Mouse (Mus musculus) spleen, postnatal 4 days (tissue): ENCODE data around the gene Ttll1.

ENCODE experiments used
- DNase-seq, 2 experiments: peaks; one replicate each; pipeline ENCODE4 v3.0.0; 2022; ENCODE audit warnings: low spot score in 2 of 2

The Ttll1 gene

DNA sequence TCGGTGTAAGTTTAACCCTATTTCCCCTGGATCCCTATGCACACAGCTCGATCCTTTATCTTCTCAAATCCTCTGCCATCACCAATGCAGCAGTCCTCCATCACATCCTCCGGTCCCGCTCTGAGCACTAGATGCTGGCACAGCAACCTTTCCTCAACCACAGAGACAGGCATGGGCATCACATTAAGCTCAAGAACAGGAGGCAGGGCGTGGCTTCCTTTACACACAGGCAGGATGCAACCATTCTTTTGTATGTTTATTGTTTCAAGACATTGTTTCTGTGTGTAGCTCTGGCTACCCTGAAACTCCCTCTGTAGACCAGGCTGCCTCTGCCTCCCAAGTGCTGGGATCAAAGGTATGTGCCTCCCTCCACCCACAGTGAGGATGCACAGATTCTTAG is 55.1 kb downstream of the Ttll1 start:
- no peak for DNase-seq

DNA sequence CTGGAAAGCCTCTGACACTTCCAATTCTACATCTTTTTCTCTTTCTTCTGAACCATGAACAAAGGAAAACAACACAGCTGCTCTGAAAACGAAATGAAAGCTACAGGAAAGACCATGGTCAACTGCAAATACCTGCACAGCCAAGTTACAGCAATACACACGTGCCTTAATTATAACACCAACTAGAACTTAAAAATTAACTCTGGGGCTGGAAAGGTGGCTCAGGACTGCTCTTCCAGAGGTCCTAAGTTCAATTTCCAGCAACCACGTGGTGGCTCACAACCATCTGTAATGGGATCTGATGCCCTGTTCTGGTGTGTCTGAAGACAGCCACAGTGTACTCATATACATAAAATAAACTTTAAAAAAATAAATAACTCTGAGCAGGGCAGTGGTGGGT is 55.7 kb downstream of the Ttll1 start:
- no peak for DNase-seq

DNA sequence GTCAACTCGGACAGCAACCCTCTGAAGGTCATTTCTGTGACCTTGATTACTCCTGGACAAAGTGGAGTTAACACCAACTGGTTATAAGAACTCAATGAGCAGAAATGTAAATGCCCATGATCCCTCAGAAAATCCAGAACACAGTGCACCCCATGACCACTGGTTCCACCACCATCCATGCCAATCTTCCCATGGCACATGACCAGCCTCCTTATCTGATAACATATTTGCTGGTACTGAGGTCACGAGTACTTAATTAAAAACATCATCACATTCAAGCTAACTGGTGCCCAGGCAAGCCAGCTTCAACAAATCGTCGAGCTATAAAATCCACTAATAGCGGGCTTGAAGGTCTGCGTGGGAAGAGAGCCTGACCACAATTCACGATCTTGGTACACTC is 56.3 kb downstream of the Ttll1 start:
- no peak for DNase-seq

DNA sequence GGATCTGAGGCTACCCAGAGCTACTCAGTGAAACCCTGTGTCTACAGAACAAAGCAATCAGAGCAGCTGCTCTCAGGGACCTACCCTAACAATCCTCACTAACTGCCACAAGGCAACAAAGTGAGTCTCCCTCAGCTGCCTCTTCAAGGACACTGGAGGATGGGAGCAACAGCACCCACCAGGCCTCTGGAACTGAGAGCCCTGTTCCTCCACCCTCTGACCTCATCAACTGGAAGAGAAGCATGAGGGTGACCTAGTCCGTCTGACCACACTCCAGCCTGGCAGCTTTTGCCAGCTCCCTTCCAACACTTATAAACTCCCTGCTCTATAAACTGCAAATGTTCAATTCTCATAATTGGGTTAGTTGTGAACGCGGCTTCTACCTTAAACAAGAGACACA is 56.8 kb downstream of the Ttll1 start:
- DNase-seq = no peak

DNA sequence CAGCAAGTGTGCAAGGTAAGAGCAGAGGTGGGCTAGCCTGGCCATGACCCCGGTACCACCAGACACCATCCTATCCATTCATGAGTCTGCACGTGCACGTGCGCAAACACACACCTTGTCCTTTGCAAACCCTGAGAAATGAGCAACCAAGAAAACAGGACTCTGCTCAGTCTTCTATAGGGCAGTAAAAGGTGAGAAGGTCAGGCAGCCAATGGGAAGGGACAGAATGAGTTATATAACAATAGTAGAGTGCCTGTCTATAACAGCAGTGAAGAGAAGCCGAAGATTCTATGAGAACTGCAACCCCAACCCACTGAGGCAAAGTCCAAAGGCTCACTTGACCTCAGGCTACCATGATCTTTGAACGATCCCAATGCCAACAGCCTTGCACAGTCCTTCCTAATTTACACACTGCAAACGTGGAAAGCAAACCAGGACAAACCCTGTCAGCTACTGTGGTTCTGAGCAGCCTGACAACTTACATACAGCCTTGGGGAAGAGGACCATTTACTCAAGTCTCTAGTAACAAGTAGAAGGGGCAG is 58.4 kb downstream of the Ttll1 start:
- no peak for DNase-seq

DNA sequence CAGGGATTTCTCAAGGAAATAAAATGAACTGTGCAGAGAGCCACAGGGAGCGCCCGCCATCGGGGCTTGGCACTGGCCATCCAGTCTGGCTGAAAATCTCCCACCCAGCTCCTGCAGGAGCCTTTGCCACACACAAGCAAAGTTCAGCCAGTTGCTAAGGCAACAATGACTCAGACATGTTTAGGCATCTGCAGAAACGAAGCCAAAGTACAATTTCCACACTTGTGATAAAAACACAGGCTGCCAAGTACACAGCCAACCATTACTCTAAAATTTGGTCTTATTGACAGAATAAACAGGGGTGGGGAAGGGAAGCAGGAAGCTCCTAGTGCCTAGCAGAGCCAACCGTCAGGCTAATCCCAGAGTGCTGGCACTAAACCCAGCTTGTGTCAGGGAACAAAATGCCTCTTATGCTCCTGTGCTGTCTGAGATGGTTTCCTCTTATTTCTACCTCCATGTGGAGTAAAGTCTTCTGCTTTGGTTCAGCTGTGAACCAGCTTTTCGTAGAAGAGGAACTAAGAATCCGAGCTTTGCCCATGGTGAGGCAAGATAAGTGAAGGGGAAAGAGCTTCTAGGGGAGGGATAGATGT is 59.0 kb downstream of the Ttll1 start:
- DNase-seq = no peak

DNA sequence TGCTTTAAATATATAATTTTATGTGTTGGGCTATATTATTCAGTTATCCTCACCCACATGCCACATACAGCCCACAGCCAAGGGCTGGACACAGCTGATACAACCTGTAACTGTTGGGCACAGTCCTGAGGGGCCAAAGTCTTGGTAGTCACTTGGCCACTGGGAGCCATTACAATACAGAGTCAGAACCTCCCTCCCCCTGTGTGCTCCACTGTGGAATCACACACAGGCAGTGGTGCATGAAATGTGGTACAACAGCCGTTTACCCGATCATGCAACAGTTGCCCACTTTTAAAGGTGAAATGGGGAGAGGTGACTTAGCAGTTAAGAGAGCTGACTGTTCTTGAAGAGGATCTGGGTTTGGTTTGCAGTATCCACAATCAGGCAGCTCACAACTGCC is 60.7 kb downstream of the Ttll1 start:
- DNase-seq = no peak

DNA sequence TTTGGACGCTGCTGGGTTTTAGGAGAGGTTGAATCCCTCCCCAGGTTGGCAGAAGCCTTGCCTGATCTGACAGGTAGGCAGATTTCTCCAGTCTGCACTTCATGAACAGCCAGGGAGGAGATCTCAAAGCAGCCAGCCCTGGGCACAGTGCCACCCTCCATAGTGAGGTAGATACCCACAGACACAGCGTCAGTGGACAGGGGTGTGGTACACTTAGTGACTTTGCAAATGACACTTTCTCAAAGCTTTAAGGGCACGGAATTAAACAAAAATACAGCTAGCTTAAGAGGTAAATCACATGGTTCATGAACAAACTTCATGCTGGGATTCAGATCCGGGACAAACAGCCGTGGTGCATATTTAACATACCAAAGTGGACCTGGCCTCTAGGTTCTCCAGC is 62.0 kb downstream of the Ttll1 start:
- DNase-seq = no peak

DNA sequence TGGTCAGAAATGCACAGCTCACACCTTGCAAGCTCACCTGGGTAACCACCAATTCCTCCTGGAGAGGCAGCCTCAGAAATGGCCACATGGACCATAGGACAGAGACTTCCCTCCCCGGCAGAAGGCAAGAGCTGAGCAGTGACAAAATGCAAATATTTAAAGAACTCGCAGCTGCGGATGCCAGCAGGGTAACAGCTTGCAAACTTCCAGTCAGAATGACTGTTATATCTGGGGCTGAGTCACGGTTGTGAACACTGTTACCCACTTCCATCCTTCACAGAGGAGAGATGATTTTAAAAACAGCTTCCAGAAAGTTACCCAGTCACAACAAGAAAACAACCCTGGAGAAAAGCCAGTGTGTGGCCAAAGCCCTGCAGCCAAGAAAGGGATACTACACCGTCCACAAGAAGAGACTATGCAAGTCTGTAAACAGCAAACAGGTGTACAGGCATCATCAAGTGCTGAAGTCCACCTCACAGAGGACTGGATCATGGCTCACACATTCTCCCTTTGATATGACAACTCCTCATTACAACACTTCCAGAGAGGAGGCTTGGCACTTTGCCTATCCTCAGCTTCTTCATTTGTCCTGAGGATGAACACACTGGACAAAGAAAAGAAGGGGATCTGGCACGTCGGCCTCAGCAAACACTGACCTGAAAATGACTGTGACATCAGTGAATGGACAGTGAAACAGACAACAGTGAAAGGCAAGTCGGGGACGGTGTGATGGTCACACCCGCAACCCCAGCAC is 62.7 kb downstream of the Ttll1 start:
- DNase-seq = no peak

DNA sequence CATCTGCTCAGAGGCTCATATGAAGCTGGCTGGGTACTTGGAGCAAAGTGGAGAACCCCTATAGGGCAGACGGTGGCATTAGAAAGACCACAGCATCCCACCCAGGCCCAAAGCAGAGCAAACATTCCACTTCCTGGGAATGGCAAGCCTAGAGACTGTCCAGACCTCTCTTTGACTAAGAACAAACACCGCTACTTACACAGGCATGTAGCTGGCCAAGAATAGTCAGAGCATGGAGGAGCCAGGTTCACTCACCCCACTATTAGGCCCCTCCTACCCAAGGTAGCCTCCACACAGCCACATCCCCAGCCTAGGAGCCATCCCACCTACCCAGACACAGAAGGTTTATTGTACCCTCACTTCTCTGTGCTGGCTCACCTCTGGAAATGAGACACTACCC is 64.8 kb downstream of the Ttll1 start:
- DNase-seq = no peak

DNA sequence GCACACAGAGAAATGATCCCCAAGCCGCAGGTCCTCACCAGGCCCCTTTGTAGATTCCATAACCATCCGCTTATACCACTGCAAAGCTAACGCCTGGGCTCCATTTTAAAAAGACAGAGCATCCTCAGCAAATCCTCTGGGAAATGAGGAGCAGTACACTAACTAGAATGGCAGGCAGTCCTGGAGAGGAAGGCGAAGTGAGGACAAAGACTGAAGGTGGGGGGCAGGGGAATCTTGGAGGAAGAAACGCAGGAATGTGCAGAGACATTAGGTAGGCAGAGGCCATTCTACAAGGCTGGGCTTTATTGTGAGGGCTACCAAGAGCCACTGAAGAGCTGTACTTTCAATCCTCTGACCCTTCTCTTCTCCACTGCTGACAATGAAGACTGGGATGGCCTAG is 65.3 kb downstream of the Ttll1 start:
- DNase-seq = no peak

DNA sequence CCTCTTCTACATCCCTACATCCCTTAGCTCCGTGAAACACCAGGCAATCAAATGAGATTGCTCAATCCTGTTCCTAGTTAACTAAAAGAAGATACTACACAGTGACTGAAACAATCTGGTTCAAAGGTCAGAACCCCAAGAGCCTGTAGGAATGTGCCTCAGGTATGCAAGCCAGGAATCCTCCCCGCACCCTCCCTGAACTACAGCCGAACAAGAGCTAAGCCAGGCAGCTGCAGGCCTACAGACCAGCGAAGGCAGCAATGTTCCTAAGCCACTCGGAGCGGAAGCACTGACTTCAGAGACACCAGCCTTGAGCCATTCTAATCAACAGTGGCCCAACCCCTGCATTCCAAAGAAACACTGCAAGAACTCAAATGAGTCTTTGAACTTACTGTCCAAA is 66.3 kb downstream of the Ttll1 start:
- DNase-seq = no peak

DNA sequence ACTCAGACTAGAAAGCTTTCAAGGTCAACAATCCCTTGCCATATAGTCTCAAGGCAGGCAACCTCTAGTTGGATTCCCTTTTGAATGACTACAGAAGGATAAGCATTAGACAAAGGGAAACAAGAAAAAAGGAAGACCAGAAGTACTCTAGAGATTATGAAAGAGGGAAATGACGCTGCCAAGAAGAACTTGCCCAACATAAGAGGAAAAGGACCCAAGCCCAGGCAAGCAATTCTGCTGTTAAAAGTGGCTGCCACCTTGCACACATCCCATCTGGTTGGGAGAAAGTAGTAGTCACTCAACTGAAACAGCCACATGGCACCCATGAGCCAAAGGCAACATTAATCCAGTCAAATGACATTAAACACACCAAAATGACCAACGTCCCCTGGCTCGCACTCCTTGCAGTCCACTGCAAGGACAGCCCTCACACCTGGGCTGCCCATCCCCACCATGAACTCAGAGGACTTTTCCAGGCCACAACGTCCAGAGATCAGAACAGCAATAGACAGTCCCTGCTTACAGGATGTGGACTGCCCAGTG is 68.1 kb downstream of the Ttll1 start:
- DNase-seq = no peak

DNA sequence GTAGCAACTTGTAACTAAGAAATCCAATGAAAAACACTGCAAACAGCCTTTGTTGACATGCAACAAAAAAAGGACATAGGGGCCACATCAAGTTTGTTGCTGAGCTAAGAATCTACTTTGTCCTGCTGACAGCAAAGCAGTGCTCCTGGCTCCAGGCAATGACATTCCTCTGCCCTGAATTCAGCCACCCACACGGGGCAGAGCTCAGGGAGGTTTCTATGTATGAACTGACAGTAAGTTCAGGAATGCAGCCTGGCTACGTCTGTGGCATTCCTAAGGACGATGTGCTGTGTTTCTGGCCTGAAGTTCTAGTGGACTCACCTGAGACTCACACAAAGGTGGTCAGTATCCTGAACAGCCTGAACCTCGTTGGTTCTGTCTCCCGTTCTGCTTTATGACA is 70.0 kb downstream of the Ttll1 start:
- no peak for DNase-seq

DNA sequence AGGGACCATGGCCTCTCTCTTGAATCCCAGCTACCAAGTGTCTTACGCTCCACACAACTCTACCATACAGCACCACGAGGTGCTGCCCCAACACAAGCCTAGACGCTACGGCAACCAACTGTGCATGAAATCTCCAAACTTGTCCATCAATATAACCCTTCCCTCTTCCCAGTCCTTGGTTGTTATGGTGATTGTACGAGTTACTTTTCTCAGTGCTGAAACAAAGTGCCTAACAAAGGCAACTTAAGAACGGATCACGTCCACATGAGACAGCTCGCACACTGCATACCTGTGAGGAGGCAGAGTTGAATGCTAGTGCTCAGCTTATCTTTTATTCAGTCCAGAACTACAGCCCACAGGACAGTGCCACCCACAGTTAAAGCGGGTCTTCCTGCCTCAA is 74.2 kb downstream of the Ttll1 start:
- DNase-seq = no peak

DNA sequence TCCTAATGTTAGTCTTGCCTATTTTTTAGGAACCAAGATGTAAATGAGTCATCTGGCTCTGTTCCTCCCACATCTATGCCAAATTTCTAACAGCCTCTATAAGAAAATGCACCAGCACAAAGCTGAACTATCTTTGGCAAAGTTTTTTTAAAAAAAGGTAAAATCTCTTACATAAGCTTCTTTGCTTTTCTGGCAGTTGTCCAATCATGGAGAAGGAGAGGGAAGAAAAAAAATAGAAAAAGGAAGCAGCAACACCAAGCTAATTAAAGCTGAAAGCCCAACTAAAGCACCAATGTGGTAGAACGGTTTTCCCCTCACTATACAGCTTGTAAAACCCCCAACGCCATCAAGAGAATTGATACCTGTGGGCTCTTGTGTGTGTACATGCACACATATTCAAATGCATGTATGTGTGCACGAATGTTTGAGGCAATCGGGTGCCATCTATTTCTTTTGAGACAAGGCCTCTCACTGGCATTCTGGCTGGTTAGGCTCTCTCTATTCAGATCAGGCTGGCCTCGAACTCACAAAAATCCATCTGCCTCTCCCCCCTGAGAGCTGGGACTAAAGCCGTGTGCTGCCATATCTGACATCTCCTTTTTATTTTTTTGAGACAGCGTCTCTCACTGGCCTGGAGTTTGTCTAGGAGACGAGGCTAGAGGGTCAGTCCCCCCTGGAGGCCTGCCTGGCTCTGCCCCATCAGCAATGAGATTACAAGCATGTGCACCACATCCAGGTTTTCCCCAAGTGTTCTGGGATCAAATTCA is 75.2 kb downstream of the Ttll1 start:
- no peak for DNase-seq

DNA sequence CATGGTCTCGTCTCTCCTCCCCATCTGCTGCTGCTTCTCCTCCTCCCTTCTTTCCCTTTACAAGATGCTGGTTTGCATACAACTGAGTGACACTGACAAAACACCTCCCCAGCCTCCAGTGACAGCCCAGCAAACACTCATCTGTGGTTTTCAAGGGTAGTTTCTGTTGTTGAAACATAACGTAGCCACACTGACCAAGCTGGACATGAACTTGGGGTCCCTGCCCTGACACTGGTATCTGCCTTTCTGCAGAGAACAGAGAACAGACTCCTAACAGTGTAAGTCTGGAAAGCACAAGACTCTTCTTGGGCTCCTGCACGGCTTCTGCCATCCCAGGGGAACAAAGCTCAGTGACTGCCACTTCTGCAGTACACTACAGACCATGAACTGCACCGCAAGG is 76.0 kb downstream of the Ttll1 start:
- no peak for DNase-seq
